Mouse (Mus musculus) forebrain, embryonic 16.5 days (tissue): ENCODE data around the gene Ccdc88c. TPM values are rescaled to one million over a fixed set of nuclear protein-coding genes. Genes with fewer than 3 reads are reported as not detected.

Source experiments
- microRNA counts: library from miRNA; unstranded; fragments of <30 nt; microRNA quantifications from one replicate; lab custom pipeline; 2016
- microRNA-seq: library from miRNA; unstranded; fragments of <30 nt; microRNA quantifications from one replicate; pipeline ENCODE4, GENCODE M21; 2017
- polyA plus RNA-seq: library from polyadenylated mRNA; unstranded; fragments of >200 nt; fragmentation: Nextera tagmentation; extraction: Ambion mirVana; gene quantifications from 2 replicates; pipeline ENCODE4 v1.2.1, GENCODE M21; 2015

Ccdc88c gene
- polyA plus RNA-seq, 1 experiment from 2014 or later = 20.7 TPM

MicroRNA genes within 50 kb of the gene (microRNA counts, 519-probe panel; counts per million panel counts)
- microRNA mmu-miR-1190 (lab: Ali Mortazavi, UCI) = 2,327 counts per million, percentile 53 among the panel's probes with 10 or more counts

Small RNA genes lying within 50 kb of the gene (microRNA-seq; reads per million reads assigned to microRNA genes)
- not detected for gene Mir1190

Other genes starting within 250 kb of the Ccdc88c start
- 3.0 and 3.3 TPM in 2 replicates for gene Dglucy, start 250.0 kb downstream of the Ccdc88c start, polyA plus RNA-seq
- gene Gpr68, start 120.9 kb downstream of the Ccdc88c start, polyA plus RNA-seq = 0.87 and 1.7 TPM in 2 replicates
- 32.4 and 33.5 TPM in 2 replicates for gene Ppp4r3a, start 54.6 kb upstream of the Ccdc88c start, polyA plus RNA-seq